Comparison of ENCODE assay signal across 20 mouse cellular contexts in the genomic region with DNA sequence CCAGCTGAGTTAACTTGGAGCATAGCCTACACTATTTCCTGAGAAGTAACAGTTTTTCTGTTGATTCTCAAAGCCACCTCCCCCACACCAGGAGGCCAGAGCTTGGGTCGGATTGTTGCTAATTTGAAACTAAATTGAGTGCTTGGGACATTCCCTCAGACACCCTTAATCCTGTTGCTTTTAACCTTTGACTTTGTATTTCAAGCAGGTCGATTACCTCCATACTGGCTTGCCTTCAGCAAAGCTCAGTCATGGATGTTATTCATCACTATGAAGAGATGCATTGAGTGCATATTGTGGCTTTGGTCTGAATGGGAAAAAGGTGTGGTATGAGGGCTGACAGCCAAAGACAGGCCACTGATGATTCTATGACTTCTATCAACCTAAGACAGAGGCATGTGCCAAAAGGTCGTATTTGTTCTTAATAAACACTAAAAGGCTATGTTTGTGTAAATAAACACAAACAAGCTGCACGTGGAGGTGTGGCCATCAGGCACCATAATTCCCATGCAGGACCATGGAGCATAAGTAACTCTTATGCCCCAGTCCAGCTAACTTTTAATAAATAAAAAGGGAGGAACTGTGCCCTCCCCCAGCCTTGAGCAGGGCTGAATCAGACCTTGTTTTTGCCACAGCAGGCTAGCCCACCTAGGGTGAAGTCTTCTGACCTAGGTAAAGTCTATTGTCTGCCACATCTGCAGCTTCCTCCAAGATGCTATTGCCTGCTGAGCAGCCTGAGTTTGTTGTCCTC.
DNase-seq lines count a peak whose midpoint lies in the region; ATAC-seq lines count a peak whose summit lies in the region.
"Had no signal": no experiment of that assay in that cellular context is flagged by ENCODE, and none has a peak within 500 bp of the region (broad histone marks: within the 10 kb centered on the region; RNA-seq: fewer than 3 reads in every experiment).

No protein-coding gene starts in this region.

- H3K9me3 ChIP-seq in limb, embryonic 10.5 days (replicated peaks) = no peaks in the 10 kb centered on the region
- no peaks in the 10 kb centered on the region for H3K9me3 ChIP-seq in midbrain, embryonic 11.5 days (ENCODE audit: control insufficient read depth, low read length)
- H3K9me3 ChIP-seq: embryonic facial prominence, embryonic 13.5 days; hindbrain, embryonic 10.5 days had no signal

- DNase-seq in embryo, embryonic 10 days (ENCODE audit: low spot score) = peak; percentile 41
- no peak for DNase-seq in embryo, embryonic 9.5 days (ENCODE audit: extremely low spot score)
- DNase-seq in Muller cell, postnatal 12 days (ENCODE audit: inconsistent ontology term) = peak; percentile 22
- DNase-seq in embryo, embryonic 11 days = peak; percentile 39
- DNase-seq in limb, embryonic 10.5 days (ENCODE audit: low spot score) = peak; percentile 39
- no peak for DNase-seq in midbrain, embryonic 11.5 days (ENCODE audit: low spot score, missing footprints)
- DNase-seq in layer of hippocampus, postnatal 14 days (ENCODE audit: low spot score in 2 of 2) = no peak
- DNase-seq in urinary bladder, postnatal 4 days (ENCODE audit: low spot score in 2 of 2) = no peak
- DNase-seq: adrenal gland, adult 8-10 months; adrenal gland, postnatal 36 days; cerebellum, adult 11 months; cerebellum, adult 8-10 months; cerebellum, postnatal 14 days; heart, adult 2 months had no signal

- H3K4me2 ChIP-seq in midbrain, embryonic 11.5 days = no peak overlapping the region
- H3K4me2 ChIP-seq: embryonic facial prominence, embryonic 13.5 days; heart, embryonic 12.5 days; hindbrain, embryonic 14.5 days had no signal

- no peak overlapping the region for H3K9ac ChIP-seq in midbrain, embryonic 11.5 days (ENCODE audit: low read length)
- H3K9ac ChIP-seq: embryonic facial prominence, embryonic 13.5 days; heart, embryonic 12.5 days; hindbrain, embryonic 14.5 days had no signal

- H3K4me1 ChIP-seq in limb, embryonic 10.5 days = peaks cover 58% of the 10 kb centered on the region
- no peaks in the 10 kb centered on the region for H3K4me1 ChIP-seq in midbrain, embryonic 11.5 days (ENCODE audit: control insufficient read depth, insufficient read depth, low read length)
- H3K4me1 ChIP-seq: heart, embryonic 12.5 days had no signal

- peak overlapping the region; percentile 77 for H3K27ac ChIP-seq in limb, embryonic 10.5 days
- no peak overlapping the region for H3K27ac ChIP-seq in midbrain, embryonic 11.5 days (ENCODE audit: low read depth, low read length)
- H3K27ac ChIP-seq: embryonic facial prominence, embryonic 13.5 days; heart, adult 2 months; hindbrain, embryonic 10.5 days; hindbrain, embryonic 14.5 days had no signal

- ATAC-seq in midbrain, embryonic 11.5 days (ENCODE audit: low FRiP score) = no peak
- ATAC-seq: forebrain, embryonic 14.5 days; intestine, embryonic 16.5 days had no signal

- no peak overlapping the region for H3K4me3 ChIP-seq in limb, embryonic 10.5 days
- H3K4me3 ChIP-seq in midbrain, embryonic 11.5 days (ENCODE audit: low read depth, low read length) = no peak overlapping the region
- H3K4me3 ChIP-seq: embryonic facial prominence, embryonic 13.5 days; heart, adult 2 months; heart, embryonic 12.5 days; hindbrain, embryonic 10.5 days had no signal

- 14% methylated on average over 4 of the region's 4 CpGs for WGBS in limb, embryonic 10.5 days
- WGBS in midbrain, embryonic 11.5 days = 35% methylated on average over 4 of the region's 4 CpGs

- no peaks in the 10 kb centered on the region for H3K36me3 ChIP-seq in limb, embryonic 10.5 days
- no peaks in the 10 kb centered on the region for H3K36me3 ChIP-seq in midbrain, embryonic 11.5 days (ENCODE audit: control insufficient read depth, insufficient read depth, low read length)
- H3K36me3 ChIP-seq: embryonic facial prominence, embryonic 13.5 days; heart, embryonic 12.5 days; hindbrain, embryonic 10.5 days had no signal

- H3K27me3 ChIP-seq in limb, embryonic 10.5 days (ENCODE audit: low read depth, poor library complexity, severe bottlenecking) = no peaks in the 10 kb centered on the region
- H3K27me3 ChIP-seq in midbrain, embryonic 11.5 days (ENCODE audit: control insufficient read depth, insufficient read depth, low read length) = no peaks in the 10 kb centered on the region
- H3K27me3 ChIP-seq: embryonic facial prominence, embryonic 13.5 days; heart, embryonic 12.5 days had no signal

Comparison
In these comparisons a context has a peak if more than half of its experiments do, and no peak if none do; other contexts are left out.
1. DNase-seq: peak in embryo, embryonic 10 days (single experiment), Muller cell, postnatal 12 days (single experiment), embryo, embryonic 11 days (single experiment) and limb, embryonic 10.5 days (single experiment); none in embryo, embryonic 9.5 days (single experiment), midbrain, embryonic 11.5 days (single experiment), layer of hippocampus, postnatal 14 days (0 of 2) and urinary bladder, postnatal 4 days (0 of 2).